Comparison of ENCODE assay signal across 1 mouse cellular context in genomic region chr4:43980236-43980635, GRCm38 (mm10).
TF ChIP-seq lines count a peak whose summit lies in the region.

No protein-coding gene starts in this region.

TF ChIP-seq in myocyte, 11 proteins besides CTCF, POLR2A, EP300 and RAD21 (continued from another document):
- no peak for TF ChIP-seq TCF12 (IDR thresholded peaks at IDR 0.05; ENCODE audit: insufficient read depth, poor library complexity, severe bottlenecking)
